Comparison of ENCODE assay signal across 8 mouse cellular contexts in genomic region chr4:34958155-34959028, GRCm38 (mm10).
DNase-seq lines count a peak whose midpoint lies in the region; TF ChIP-seq lines count a peak whose summit lies in the region.

No protein-coding gene starts in this region.

- no peak overlapping the region for H3K27ac ChIP-seq in kidney, adult 2 months (ENCODE audit: insufficient read depth, low read depth, low read length)

- TF ChIP-seq CTCF in kidney, adult 2 months (conservative IDR thresholded peaks at IDR 0.05; ENCODE audit: insufficient read depth, insufficient read length, low read depth, low read length) = peak; percentile 47

- peak; percentile 35 for DNase-seq in adrenal gland, postnatal 25 days
- DNase-seq in adrenal gland, adult 8-10 months = no peak
- peak; percentile 52 for DNase-seq in B cell, adult 2 months
- DNase-seq in cerebellum, adult 11 months = peak; percentile 18
- peak; percentile 65 for DNase-seq in forelimb bud, embryonic 11.5 days (ENCODE audit: low read depth, low spot score)
- DNase-seq in kidney, adult 2 months = peak; percentile 68
- peak; percentile 50 for DNase-seq in lung, postnatal 14 days
- DNase-seq in right cerebral cortex, postnatal 25 days = peak; percentile 34

- H3K36me3 ChIP-seq in kidney, adult 2 months (ENCODE audit: control insufficient read depth, insufficient read depth, low read length) = no peaks in the 10 kb centered on the region

- no peaks in the 10 kb centered on the region for H3K27me3 ChIP-seq in kidney, adult 2 months (replicated peaks; ENCODE audit: control insufficient read depth, insufficient read depth, low read length)

- H3K4me3 ChIP-seq in kidney, adult 2 months (ENCODE audit: insufficient read depth, low read depth, low read length) = no peak overlapping the region

- H3K4me1 ChIP-seq in kidney, adult 2 months (ENCODE audit: control insufficient read depth, insufficient read depth, low read length) = no peaks in the 10 kb centered on the region

- WGBS in kidney, adult 2 months = 35% methylated on average over 12 of the region's 12 CpGs

- TF ChIP-seq POLR2A in kidney, adult 2 months (IDR thresholded peaks at IDR 0.05; ENCODE audit: low read depth, low read length) = no peak
